Mouse (Mus musculus) lung, embryonic 16.5 days (tissue): Measurements from ENCODE around the gene Lrrc74b. TPM values are rescaled to one million over a fixed set of nuclear protein-coding genes. Genes with fewer than 3 reads are reported as not detected.
A peak's percentile ranks its signal among the peaks of the same experiment; 100 is the strongest.

Experiments used
- ATAC-seq: fragments of 200-750 bp; cut with Nextera tagmentation; 2 replicates; pipeline ENCODE4 v1.8.0; 2017; ENCODE audit warnings: low read depth, mild to moderate bottlenecking, moderate library complexity
- H3K27ac ChIP-seq: fragments of 300-500 bp; sonication (generic); 2 replicates; pipeline ENCODE4 v1.5.1; 2014; ENCODE audit warnings: mild to moderate bottlenecking, control low read depth, low read length
- H3K27me3 ChIP-seq: fragments of 300-500 bp; sonication (generic); 2 replicates; pipeline ENCODE4 v1.6.1; 2014; ENCODE audit warnings: low read depth, low read length, mixed read lengths; ENCODE audit not compliant: control insufficient read depth, insufficient read depth
- H3K36me3 ChIP-seq: fragments of 300-500 bp; sonication (generic); 2 replicates; pipeline ENCODE4 v1.6.1; 2014; ENCODE audit warnings: low read length; ENCODE audit not compliant: control insufficient read depth, insufficient read depth
- H3K4me1 ChIP-seq: fragments of 300-500 bp; sonication (generic); replicated peaks from 2 replicates; pipeline ENCODE4 v1.6.1; 2014; ENCODE audit warnings: low read length, mixed read lengths; ENCODE audit not compliant: control insufficient read depth, insufficient read depth
- H3K4me2 ChIP-seq: fragments of 300-500 bp; sonication (generic); 2 replicates; pipeline ENCODE4 v1.6.1; 2014; ENCODE audit warnings: low read depth, low read length, control low read depth
- H3K4me3 ChIP-seq: fragments of 300-500 bp; sonication (generic); 2 replicates; pipeline ENCODE4 v1.5.1; 2014; ENCODE audit warnings: mild to moderate bottlenecking, low read length, control low read depth
- H3K9ac ChIP-seq: fragments of 300-500 bp; sonication (generic); 2 replicates; pipeline ENCODE4 v1.6.1; 2014; ENCODE audit warnings: low read length, control low read depth
- H3K9me3 ChIP-seq: fragments of 300-500 bp; sonication (generic); 2 replicates; pipeline ENCODE4 v1.6.1; 2016; ENCODE audit warnings: low read length; ENCODE audit not compliant: control insufficient read depth
- WGBS: fragments of 180-500 bp; shearing (Covaris S2); extraction: QIAGEN DNeasy Blood & Tissue Kit; methylation state at CpG from one replicate; pipeline ENCODE4 v1.1.7; 2014; 5-methylcytosine and 5-hydroxymethylcytosine counted together
- polyA plus RNA-seq: library from polyadenylated mRNA; unstranded; fragments of >200 nt; fragmentation: Nextera tagmentation; extraction: Ambion mirVana; gene quantifications from 2 replicates; pipeline ENCODE4 v1.2.1, GENCODE M21; 2015

Lrrc74b gene
- polyA plus RNA-seq, 1 experiment from 2014 or later: 3.0 TPM

DNA sequence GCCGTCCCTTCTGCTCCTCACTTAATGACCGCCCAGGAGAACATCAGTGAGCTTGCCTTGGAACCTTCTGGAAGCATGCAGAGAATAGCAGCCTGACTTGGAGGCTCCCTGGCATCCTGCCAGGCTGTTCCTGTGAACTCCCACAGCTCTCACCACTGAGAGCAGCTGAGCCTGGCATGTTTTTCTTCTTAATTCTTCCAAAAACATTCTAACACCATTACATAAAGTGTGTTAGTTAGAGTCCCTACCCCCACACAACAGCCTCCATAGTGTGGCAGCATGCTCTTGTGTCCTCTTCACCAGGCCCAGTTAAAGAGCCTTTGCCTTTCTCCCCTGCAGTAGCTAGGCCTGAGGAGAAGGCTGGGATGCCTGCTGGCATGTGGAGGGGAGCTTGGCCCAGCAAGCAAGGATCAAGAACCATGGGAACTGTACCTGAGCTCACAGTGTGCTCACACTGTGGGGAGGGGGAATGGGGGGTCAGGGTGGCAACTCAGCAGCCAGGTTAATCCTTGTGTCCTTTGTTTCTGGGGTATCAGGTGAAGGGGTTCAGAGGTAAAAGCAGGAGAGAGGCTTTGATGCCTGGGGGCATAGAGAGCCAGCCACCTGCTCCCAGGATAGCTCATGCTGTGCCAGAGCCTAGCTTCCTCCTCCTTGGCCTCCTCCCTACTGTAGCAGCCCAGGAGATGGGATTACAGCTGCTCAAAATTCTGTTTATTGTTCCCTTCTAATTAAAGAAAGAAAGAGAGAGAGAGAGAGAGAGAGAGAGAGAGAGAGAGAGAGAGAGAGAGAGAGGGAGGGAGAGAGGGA, 64.3 kb downstream of the Lrrc74b start:
- H3K36me3 ChIP-seq: no peaks in the 10 kb centered on the region

More for the DNA sequence above, 64.3 kb downstream of the Lrrc74b start:
- Histone ChIP-seq H3K27me3 (no peaks in the 10 kb centered on the region), H3K4me3 (no peak overlapping the region), H3K4me2 (no peak overlapping the region), H3K9me3 (no peaks in the 10 kb centered on the region), H3K27ac (no peak overlapping the region), H3K9ac (no peak overlapping the region), H3K4me1 (peaks cover 7% of the 10 kb centered on the region; the same call in 1 of the 2 replicates)
- ATAC-seq: peak; percentile 27; the same call in 1 of the 2 replicates
- 49% methylated on average over 2 of the region's 2 CpGs for WGBS

Other genes with a start within 250 kb of the Lrrc74b start
- 0.70 and 3.3 TPM in 2 replicates for gene Serpind1, start 229.9 kb downstream of the Lrrc74b start, polyA plus RNA-seq
- 15.1 and 15.3 TPM in 2 replicates for gene Snap29, start 155.3 kb downstream of the Lrrc74b start, polyA plus RNA-seq
- gene Pi4ka, start 154.9 kb downstream of the Lrrc74b start, polyA plus RNA-seq: 26.6 and 28.0 TPM in 2 replicates
- gene Crkl, start 109.3 kb downstream of the Lrrc74b start, polyA plus RNA-seq: 56.7 and 60.4 TPM in 2 replicates
- 4.1 and 6.5 TPM in 2 replicates for gene Aifm3, start 71.6 kb downstream of the Lrrc74b start, polyA plus RNA-seq
- 75.6 and 85.6 TPM in 2 replicates for gene Lztr1, start 52.6 kb downstream of the Lrrc74b start, polyA plus RNA-seq
- 53.0 and 59.5 TPM in 2 replicates for gene Thap7, start 30.1 kb downstream of the Lrrc74b start, polyA plus RNA-seq
- 1.3 and 1.5 TPM in 2 replicates for gene P2rx6, start 638 bp upstream of the Lrrc74b start, polyA plus RNA-seq
- gene Slc7a4, start 22.0 kb upstream of the Lrrc74b start, polyA plus RNA-seq: 10.8 and 13.2 TPM in 2 replicates
- gene Smpd4, start 58.1 kb upstream of the Lrrc74b start, polyA plus RNA-seq: 33.2 and 34.3 TPM in 2 replicates
- 8.8 and 9.1 TPM in 2 replicates for gene Ccdc74a, start 85.2 kb upstream of the Lrrc74b start, polyA plus RNA-seq
- gene Med15, start 171.6 kb upstream of the Lrrc74b start, polyA plus RNA-seq: 46.0 and 47.1 TPM in 2 replicates
- gene Klhl22, start 198.4 kb upstream of the Lrrc74b start, polyA plus RNA-seq: 59.0 and 62.8 TPM in 2 replicates
- gene Scarf2, start 236.0 kb upstream of the Lrrc74b start, polyA plus RNA-seq: 12.4 and 13.9 TPM in 2 replicates